14 mouse cellular contexts compared by ENCODE assay signal in the genomic region with DNA sequence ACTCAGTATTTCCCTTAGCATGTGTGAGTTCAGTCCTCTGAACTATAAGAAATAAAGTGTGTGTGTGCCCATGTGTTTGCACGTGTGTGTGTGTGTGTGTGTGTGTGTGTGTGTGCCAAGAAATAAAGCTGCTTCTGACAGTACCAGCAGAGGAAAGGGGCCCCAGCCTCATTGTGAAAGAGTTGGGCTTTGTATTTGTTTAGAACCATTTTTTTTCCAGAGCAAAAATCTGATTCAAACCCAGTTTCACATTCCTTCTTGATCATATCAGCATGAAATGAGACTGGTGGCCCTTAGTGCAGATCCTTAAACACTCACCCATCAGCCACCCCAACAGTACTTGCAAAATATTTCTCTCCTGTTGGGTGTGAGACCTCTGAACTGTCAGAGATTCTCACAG.
A peak's percentile ranks its signal among the peaks of the same experiment; 100 is the strongest.
DNase-seq lines count a peak whose midpoint lies in the region; ATAC-seq and TF ChIP-seq lines count a peak whose summit lies in the region.
"Had no signal": no experiment of that assay in that cellular context is flagged by ENCODE, and none has a peak within 500 bp of the region (broad histone marks: within the 10 kb centered on the region; RNA-seq: fewer than 3 reads in every experiment).

No protein-coding gene starts in this region.

- ATAC-seq in forebrain, embryonic 15.5 days (replicated peaks): no peak
- no peak for ATAC-seq in forebrain, embryonic 14.5 days
- no peak for ATAC-seq in embryonic facial prominence, embryonic 13.5 days (ENCODE audit: insufficient number of reproducible peaks, insufficient read depth, low FRiP score, low TSS enrichment, low read depth)
- no peak for ATAC-seq in hindbrain, postnatal 0 days
- no peak for ATAC-seq in midbrain, embryonic 16.5 days
- ATAC-seq: intestine, embryonic 16.5 days; liver, embryonic 12.5 days had no signal

- no peak for TF ChIP-seq CTCF in hindbrain, postnatal 0 days (IDR thresholded peaks at IDR 0.05; ENCODE audit: low read depth)

- no peaks in the 10 kb centered on the region for H3K27me3 ChIP-seq in forebrain, embryonic 15.5 days
- H3K27me3 ChIP-seq in forebrain, embryonic 14.5 days (replicated peaks; ENCODE audit: control insufficient read depth, insufficient read depth, low read length): no peaks in the 10 kb centered on the region
- H3K27me3 ChIP-seq in embryonic facial prominence, embryonic 13.5 days: no peaks in the 10 kb centered on the region
- no peaks in the 10 kb centered on the region for H3K27me3 ChIP-seq in hindbrain, postnatal 0 days (ENCODE audit: insufficient read depth, low read length)
- H3K27me3 ChIP-seq in midbrain, embryonic 16.5 days (ENCODE audit: control insufficient read depth, insufficient read depth, low read depth, low read length): no peaks in the 10 kb centered on the region
- H3K27me3 ChIP-seq: heart, embryonic 15.5 days had no signal

- no peak for DNase-seq in forebrain, embryonic 14.5 days (ENCODE audit: low spot score)
- no peak for DNase-seq in hindbrain, postnatal 0 days (ENCODE audit: low spot score)
- no peak for DNase-seq in embryo, embryonic 9.5 days (ENCODE audit: extremely low spot score)
- no peak for DNase-seq in adrenal gland, postnatal 25 days
- no peak for DNase-seq in kidney, postnatal 4 days
- DNase-seq: embryo, embryonic 11 days; gastrocnemius, postnatal 25 days had no signal

- H3K36me3 ChIP-seq in forebrain, embryonic 15.5 days: no peaks in the 10 kb centered on the region
- H3K36me3 ChIP-seq in forebrain, embryonic 14.5 days (ENCODE audit: control insufficient read depth, insufficient read depth, low read length): no peaks in the 10 kb centered on the region
- no peaks in the 10 kb centered on the region for H3K36me3 ChIP-seq in embryonic facial prominence, embryonic 13.5 days
- no peaks in the 10 kb centered on the region for H3K36me3 ChIP-seq in hindbrain, postnatal 0 days (ENCODE audit: insufficient read depth, low read length)
- no peaks in the 10 kb centered on the region for H3K36me3 ChIP-seq in midbrain, embryonic 16.5 days (ENCODE audit: control insufficient read depth, insufficient read depth, low read length)
- H3K36me3 ChIP-seq: heart, embryonic 15.5 days; liver, embryonic 12.5 days had no signal

- peaks cover 29% of the 10 kb centered on the region for H3K4me1 ChIP-seq in forebrain, embryonic 15.5 days
- H3K4me1 ChIP-seq in forebrain, embryonic 14.5 days (ENCODE audit: control insufficient read depth, insufficient read depth, low read length): peaks cover 17% of the 10 kb centered on the region
- H3K4me1 ChIP-seq in embryonic facial prominence, embryonic 13.5 days: peaks cover 47% of the 10 kb centered on the region
- H3K4me1 ChIP-seq in hindbrain, postnatal 0 days (ENCODE audit: insufficient read depth, low read length): peaks cover 23% of the 10 kb centered on the region
- peaks cover 22% of the 10 kb centered on the region for H3K4me1 ChIP-seq in midbrain, embryonic 16.5 days (ENCODE audit: control insufficient read depth, insufficient read depth, low read length)
- H3K4me1 ChIP-seq: liver, embryonic 12.5 days had no signal

- no peak overlapping the region for H3K4me3 ChIP-seq in forebrain, embryonic 15.5 days
- no peak overlapping the region for H3K4me3 ChIP-seq in forebrain, embryonic 14.5 days (ENCODE audit: low read depth, low read length)
- no peak overlapping the region for H3K4me3 ChIP-seq in embryonic facial prominence, embryonic 13.5 days
- H3K4me3 ChIP-seq in hindbrain, postnatal 0 days (ENCODE audit: low read length): no peak overlapping the region
- no peak overlapping the region for H3K4me3 ChIP-seq in midbrain, embryonic 16.5 days (ENCODE audit: low read depth, low read length)
- H3K4me3 ChIP-seq: left cerebral cortex, adult 2 months; liver, embryonic 12.5 days had no signal

- 36% methylated on average over 1 of the region's 1 CpGs for WGBS in forebrain, embryonic 15.5 days
- 44% methylated on average over 1 of the region's 1 CpGs for WGBS in forebrain, embryonic 14.5 days
- WGBS in embryonic facial prominence, embryonic 13.5 days: 63% methylated on average over 1 of the region's 1 CpGs
- 50% methylated on average over 1 of the region's 1 CpGs for WGBS in hindbrain, postnatal 0 days
- WGBS in midbrain, embryonic 16.5 days: 37% methylated on average over 1 of the region's 1 CpGs

- H3K9ac ChIP-seq in forebrain, embryonic 15.5 days (replicated peaks): no peak overlapping the region
- no peak overlapping the region for H3K9ac ChIP-seq in forebrain, embryonic 14.5 days (ENCODE audit: low read length)
- H3K9ac ChIP-seq in embryonic facial prominence, embryonic 13.5 days: no peak overlapping the region
- no peak overlapping the region for H3K9ac ChIP-seq in hindbrain, postnatal 0 days (replicated peaks; ENCODE audit: low read length)
- H3K9ac ChIP-seq in midbrain, embryonic 16.5 days (ENCODE audit: low read depth, low read length): no peak overlapping the region
- H3K9ac ChIP-seq: liver, embryonic 12.5 days had no signal

- no peak overlapping the region for H3K4me2 ChIP-seq in forebrain, embryonic 15.5 days (replicated peaks)
- no peak overlapping the region for H3K4me2 ChIP-seq in forebrain, embryonic 14.5 days (ENCODE audit: low read length)
- H3K4me2 ChIP-seq in embryonic facial prominence, embryonic 13.5 days: 0 out of 2 replicates have a peak overlapping the region, but pooled peaks have one; percentile 72
- H3K4me2 ChIP-seq in hindbrain, postnatal 0 days (ENCODE audit: low read depth, low read length): no peak overlapping the region
- no peak overlapping the region for H3K4me2 ChIP-seq in midbrain, embryonic 16.5 days (ENCODE audit: low read length)

- H3K9me3 ChIP-seq in forebrain, embryonic 15.5 days: no peaks in the 10 kb centered on the region
- no peaks in the 10 kb centered on the region for H3K9me3 ChIP-seq in forebrain, embryonic 14.5 days (replicated peaks; ENCODE audit: control insufficient read depth, low read length)
- H3K9me3 ChIP-seq in embryonic facial prominence, embryonic 13.5 days: no peaks in the 10 kb centered on the region
- no peaks in the 10 kb centered on the region for H3K9me3 ChIP-seq in hindbrain, postnatal 0 days (ENCODE audit: low read length)
- H3K9me3 ChIP-seq in midbrain, embryonic 16.5 days (replicated peaks; ENCODE audit: control insufficient read depth, low read length, poor library complexity, severe bottlenecking): no peaks in the 10 kb centered on the region
- H3K9me3 ChIP-seq: heart, embryonic 15.5 days; liver, embryonic 12.5 days had no signal

- H3K27ac ChIP-seq in forebrain, embryonic 15.5 days (replicated peaks): peak overlapping the region; percentile 99; the same call in 1 of the 2 replicates
- H3K27ac ChIP-seq in forebrain, embryonic 14.5 days (ENCODE audit: low read depth, low read length): no peak overlapping the region
- peak overlapping the region; percentile 71 for H3K27ac ChIP-seq in embryonic facial prominence, embryonic 13.5 days
- H3K27ac ChIP-seq in hindbrain, postnatal 0 days: peak overlapping the region; percentile 20; the same call in 1 of the 2 replicates
- peak overlapping the region; percentile 98; the same call in 1 of the 2 replicates for H3K27ac ChIP-seq in midbrain, embryonic 16.5 days (ENCODE audit: low read length)
- H3K27ac ChIP-seq: heart, embryonic 15.5 days; left cerebral cortex, adult 2 months; liver, embryonic 12.5 days had no signal
